Mouse (Mus musculus) erythroid progenitor cell, adult 5-6 weeks (primary cell): ENCODE data around the gene Hscb. TPM values are rescaled to one million over a fixed set of nuclear protein-coding genes. Genes with fewer than 3 reads are reported as not detected.
"Not testable (repeated sequence)": the region's sequence is repeated elsewhere in the genome, so short reads cannot be mapped to it uniquely, and the experiment has no call there.

Source experiments
- ATAC-seq: replicated peaks from 2 replicates; pipeline ENCODE4 v1.8.0; 2016; ENCODE audit warnings: moderate number of reproducible peaks, mild to moderate bottlenecking, moderate TSS enrichment, inconsistent platforms; ENCODE audit not compliant: poor library complexity, low FRiP score, severe bottlenecking
- total RNA-seq, 2 experiments: library from RNA; stranded (forward) in 1 of 2; stranded (reverse) in 1 of 2; fragments of 150-400 nt in 1 of 2; fragments of 186-747, 209-891 nt in 1 of 2; gene quantifications; 2 replicates each; pipeline versions ENCODE4 v1.2.3 to v1.2.4; 2015 to 2017; ENCODE audit warnings: low replicate concordance in 2 of 2

The Hscb gene
- total RNA-seq (2015; ENCODE audit: low replicate concordance) (26.4 and 63.1 TPM in 2 replicates), total RNA-seq (2017; ENCODE audit: low replicate concordance) (38.1 and 50.4 TPM in 2 replicates)

- ATAC-seq, result peak; percentile 81
Measured at GRCm38 (mm10) chr5:110839678-110840365, at the start of gene Hscb, which contains the start of gene Chek2. Gene Hscb, minus strand, starts transcription at chr5:110839777. Gene Chek2, plus strand, starts transcription at chr5:110839979.

GRCm38 (mm10) chr5:110888596-110888995, 49.0 kb upstream of the Hscb start:
- no peak for ATAC-seq

DNA sequence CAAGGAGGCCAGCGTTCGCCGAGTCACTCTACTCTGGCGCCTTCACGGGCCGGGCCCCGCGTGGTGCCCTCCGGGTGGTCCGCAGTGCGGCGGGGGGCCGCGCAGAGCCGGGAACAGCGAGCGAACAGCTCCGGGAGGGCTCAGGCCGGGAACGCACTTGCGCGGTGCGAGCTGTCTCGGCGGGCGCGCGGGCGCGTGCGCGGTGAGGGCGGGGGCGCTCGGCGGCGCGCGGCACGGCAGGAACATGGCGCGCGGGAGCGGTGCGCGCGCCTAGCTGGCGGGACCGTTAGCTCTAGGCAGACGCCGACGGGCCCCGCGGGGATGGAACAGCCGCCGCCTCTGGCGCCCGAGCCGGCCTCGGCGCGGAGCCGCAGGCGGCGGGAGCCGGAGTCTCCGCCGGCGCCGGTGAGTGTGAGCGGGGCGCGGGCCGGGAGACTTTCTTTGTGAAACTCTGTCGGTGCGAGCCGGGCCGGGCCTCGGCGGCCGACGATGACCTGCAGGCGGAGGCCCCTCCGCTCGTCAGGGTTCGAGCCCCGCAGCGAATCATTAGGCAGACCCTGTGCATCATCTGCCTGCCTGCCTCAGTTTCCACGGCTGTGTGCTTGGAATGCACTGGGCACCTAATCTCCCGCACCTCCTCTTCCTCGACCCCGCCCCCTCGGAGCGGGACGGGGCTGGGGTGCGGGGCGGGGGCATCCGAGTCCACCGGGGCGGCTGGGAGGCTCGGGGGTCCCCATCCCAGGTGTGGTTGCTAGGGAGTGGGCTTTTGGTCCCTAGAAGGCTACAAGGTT, 40.2 kb upstream of the Hscb start, which contains the start of gene Ttc28:
Ttc28 (plus strand) TSS at position 220 of the 791 bp plus-strand sequence.
- ATAC-seq, result peak; percentile 87

DNA sequence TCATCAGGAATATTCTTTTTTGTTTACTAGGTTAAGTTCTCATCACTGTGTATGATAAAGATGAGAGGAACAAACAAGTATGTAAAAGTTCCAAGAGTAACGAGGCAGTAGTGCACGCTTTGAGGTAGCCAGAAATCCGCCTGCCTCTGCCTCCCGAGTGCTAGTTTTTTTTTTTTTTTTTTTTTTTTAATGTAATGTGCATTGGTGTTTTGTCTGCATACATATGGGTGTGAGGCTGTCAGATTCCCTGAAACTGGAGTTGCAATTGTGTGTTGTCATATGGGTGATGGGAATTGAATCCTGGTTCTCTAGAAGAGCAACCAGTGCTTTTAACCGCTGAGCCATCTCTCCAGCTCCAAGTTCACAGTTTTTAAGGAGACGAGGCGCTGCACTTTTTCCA, 39.5 kb upstream of the Hscb start:
- no peak for ATAC-seq

DNA sequence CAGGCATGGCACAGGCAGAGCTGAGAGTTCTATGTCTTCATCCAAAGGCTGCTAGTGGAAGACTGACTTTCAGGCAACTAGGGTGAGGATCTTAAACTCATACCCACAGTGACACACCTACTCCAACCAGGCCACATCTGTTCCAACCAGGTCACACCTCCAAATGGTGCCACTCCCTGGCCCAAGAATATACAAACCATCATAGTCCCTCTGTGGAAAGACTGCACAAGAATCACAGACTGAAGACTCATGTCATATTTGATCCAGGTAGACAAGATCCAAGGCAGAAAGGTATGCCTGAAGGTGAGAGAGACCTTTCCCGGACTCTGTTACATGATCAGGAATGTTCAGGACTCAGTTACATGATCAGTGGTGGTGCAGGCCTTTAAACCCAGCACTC, 38.9 kb upstream of the Hscb start:
- not testable (repeated sequence) for ATAC-seq

DNA sequence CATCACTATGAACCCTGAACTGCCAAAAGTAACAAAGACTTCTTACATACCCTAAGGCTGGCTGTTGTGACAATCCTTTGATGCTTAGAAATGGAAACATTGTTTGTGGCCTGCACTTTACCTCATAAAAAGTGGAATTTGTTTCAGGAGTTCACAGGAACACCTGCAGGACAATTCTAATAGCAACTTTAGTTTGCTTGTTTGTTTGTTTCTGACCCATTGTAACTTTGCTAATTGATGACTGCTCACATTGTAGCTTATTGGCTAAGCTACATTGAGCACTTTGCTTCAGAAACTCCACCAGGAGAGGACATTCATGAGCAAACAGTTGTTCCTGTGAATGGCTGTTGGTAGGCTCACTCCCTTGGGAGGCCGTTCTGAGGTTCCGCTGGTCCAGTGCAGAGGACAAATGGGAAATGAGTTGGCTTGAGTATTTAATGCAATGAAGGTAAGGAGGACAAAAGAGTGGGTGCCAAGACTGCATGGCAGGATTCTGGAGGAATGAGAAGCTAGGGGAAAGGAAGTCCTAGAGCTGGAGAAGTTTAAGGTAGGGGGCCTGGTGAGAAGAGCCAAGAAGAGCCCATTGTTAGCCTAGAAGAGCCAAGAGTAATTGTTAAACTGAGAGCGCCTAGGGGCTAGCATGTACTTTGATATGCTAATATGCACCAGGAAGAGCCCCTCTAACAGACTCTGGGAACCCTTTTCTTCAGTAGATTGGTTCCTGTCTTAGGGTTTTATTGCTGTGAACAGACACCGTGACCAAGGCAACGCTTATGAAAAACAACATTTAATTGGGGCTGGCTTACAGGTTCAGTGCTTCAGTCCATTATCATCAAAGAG, 38.3 kb upstream of the Hscb start:
- ATAC-seq, result no peak

GRCm38 (mm10) chr5:110875286-110875685, 35.7 kb upstream of the Hscb start:
- no peak for ATAC-seq

- no peak for ATAC-seq
Measured at GRCm38 (mm10) chr5:110874711-110875110, 35.1 kb upstream of the Hscb start.

GRCm38 (mm10) chr5:110873160-110873559, 33.6 kb upstream of the Hscb start:
- no peak for ATAC-seq

DNA sequence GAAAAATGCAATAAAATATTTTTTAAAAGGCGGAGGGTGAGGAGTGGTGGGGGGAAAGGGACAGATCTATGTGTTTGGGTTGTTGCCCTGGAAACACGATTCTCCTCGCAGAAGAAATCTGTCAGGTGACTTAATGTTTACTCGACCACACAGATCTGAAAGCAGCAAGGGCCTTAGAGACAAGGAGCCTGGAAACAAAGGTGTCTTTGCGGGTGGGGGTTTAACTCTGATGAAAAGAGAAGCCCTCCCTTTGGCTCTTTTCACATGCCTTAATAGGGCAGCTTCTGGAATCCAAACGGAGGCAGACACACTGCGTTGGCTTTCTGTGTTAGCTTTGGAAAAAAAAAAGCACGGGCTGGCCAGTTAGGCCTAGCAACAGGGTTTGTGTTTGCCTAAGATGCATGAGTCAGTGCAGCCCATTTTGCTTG, 29.7 kb upstream of the Hscb start:
- no peak for ATAC-seq

- no peak for ATAC-seq
Measured at GRCm38 (mm10) chr5:110868460-110868859, 28.9 kb upstream of the Hscb start.

DNA sequence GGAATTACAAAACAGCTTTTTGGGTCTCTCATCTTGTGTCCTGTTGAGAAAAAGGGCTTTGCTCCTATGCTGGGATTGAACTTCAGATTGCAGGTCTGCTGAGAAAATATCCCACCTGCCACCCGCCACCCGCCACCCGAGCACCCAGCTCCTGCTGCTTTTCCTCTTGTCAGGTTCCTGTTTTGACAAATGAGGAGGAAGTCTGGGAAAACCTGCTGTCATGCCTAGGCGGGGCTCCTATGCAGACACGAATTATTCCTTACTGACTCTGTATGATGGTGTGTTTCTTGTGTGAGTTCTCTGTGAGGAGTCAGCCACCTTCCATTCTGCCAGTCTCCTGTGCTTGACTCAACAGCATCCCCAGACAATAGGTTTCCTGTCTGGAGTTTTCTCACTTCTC, 20.9 kb upstream of the Hscb start:
- no peak for ATAC-seq

DNA sequence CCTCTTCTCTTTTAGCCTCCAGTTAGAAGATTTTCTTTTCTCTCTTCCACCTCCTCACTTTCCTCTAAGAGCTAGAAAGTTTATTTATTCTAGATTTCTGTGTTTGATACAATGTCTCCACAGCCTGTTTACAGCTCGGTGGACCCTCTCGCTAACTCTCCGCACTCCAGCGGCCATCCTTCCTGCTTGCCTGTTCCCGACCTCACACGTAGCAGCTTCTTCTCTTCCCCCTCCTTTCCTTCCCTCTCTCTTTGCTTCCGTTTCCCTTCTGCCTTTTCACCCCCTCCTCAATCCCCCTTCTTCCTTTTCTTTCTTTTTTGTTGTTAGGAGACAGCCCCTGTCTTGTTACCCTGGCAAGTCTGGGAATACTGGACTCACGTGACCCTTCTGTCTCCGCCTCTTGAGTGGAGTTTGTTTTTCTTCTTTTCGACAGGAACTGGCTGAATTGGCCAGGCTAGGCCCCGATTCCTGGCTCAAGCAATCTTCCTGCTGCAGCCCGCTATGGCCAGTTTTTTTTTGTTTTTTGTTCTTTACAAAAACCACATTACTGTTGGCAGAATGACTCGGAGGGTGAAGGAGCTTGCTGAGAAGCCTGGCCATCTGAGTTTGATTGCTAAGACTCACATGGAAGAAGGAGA, 19.6 kb upstream of the Hscb start:
- ATAC-seq, result no peak

DNA sequence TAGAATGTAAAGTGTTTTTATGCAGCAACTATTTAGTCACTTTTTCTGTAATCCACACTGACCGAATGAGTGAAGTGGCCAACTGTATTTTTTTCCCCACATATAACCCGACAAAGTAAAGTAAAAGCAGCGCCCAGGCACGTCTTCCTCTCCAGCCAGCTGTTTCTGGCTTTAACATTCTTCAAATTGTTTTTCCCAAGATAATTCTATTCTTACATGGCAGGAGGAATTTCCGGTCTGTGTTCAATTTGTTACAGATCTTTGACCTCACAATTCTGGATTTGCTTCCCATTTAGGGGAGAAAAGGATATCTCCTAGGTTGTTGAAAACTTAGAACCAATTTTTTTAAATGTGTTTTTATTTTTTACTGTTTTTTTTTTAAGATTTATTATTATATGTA, 17.5 kb upstream of the Hscb start:
- no peak for ATAC-seq

- no peak for ATAC-seq
Measured at GRCm38 (mm10) chr5:110852990-110853389, 13.4 kb upstream of the Hscb start.

DNA sequence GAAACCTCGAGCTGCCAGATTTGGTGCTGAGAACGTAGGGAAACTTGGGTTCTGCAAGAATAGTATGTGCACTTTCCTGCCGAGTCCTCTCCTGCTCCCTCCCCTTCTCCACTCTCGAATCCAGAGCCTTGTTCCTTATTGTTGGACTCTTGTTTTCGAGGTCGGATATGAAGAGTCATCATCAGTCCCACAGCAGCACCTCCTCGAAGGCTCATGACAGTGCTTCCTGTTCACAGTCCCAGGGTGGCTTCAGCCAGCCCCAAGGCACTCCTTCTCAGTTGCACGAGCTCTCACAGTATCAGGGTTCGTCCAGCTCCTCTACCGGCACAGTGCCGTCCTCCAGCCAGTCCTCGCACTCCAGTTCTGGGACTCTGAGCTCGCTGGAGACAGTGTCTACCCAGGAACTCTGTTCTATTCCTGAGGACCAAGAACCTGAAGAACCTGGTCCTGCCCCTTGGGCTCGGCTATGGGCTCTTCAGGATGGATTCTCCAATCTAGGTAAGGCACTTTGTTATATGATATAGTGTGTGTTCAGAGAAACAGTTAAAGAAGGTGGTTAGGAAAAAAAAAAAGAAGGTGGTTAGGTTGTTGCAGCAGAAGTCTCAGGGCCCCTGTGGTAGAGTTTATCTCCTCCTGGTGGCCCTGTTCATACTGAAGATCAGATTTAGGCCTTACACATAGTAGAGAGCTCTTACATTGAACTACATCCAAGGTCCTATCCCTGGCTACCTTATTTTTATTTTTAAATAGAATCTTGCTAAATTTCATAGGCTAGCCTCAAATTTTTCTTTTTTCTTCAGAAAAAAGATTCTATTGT, 1.7 kb upstream of the Hscb start:
- no peak for ATAC-seq

GRCm38 (mm10) chr5:110840465-110840864, 888 bp upstream of the Hscb start:
- ATAC-seq, result 0 out of 2 replicates have a peak, but pooled peaks have one; percentile 16

GRCm38 (mm10) chr5:110839038-110839677, 419 bp downstream of the Hscb start:
- ATAC-seq, result peak; percentile 36
